Mouse (Mus musculus) forebrain, embryonic 13.5 days (tissue): ENCODE results near the gene Ube2o. TPM values are rescaled to one million over a fixed set of nuclear protein-coding genes. Genes with fewer than 3 reads are reported as not detected.
A peak's percentile ranks its signal among the peaks of the same experiment; 100 is the strongest.

Experiments used
- ATAC-seq: fragments of 200-750 bp; cut with Nextera tagmentation; 2 replicates; pipeline ENCODE4 v1.8.0; 2017
- H3K27ac ChIP-seq: fragments of 300-500 bp; sonication (generic); 2 replicates; pipeline ENCODE4 v1.5.1; 2015; ENCODE audit warnings: inconsistent platforms, mild to moderate bottlenecking, moderate library complexity
- H3K27me3 ChIP-seq: fragments of 300-500 bp; sonication (generic); 2 replicates; pipeline ENCODE4 v1.6.1; 2015; ENCODE audit warnings: mild to moderate bottlenecking, inconsistent platforms
- H3K36me3 ChIP-seq: fragments of 300-500 bp; sonication (generic); 2 replicates; pipeline ENCODE4 v1.6.1; 2015; ENCODE audit warnings: mild to moderate bottlenecking, inconsistent platforms; ENCODE audit not compliant: poor library complexity, severe bottlenecking
- H3K4me1 ChIP-seq: fragments of 300-500 bp; sonication (generic); 2 replicates; pipeline ENCODE4 v1.6.1; 2015; ENCODE audit warnings: inconsistent platforms
- H3K4me2 ChIP-seq: fragments of 300-500 bp; sonication (generic); 2 replicates; pipeline ENCODE4 v1.6.1; 2015; ENCODE audit warnings: inconsistent platforms, mild to moderate bottlenecking, moderate library complexity
- H3K4me3 ChIP-seq: fragments of 300-500 bp; sonication (generic); 2 replicates; pipeline ENCODE4 v1.5.1; 2015; ENCODE audit warnings: mild to moderate bottlenecking, inconsistent platforms
- H3K9ac ChIP-seq: fragments of 300-500 bp; sonication (generic); 2 replicates; pipeline ENCODE4 v1.6.1; 2015; ENCODE audit warnings: mild to moderate bottlenecking, inconsistent platforms
- H3K9me3 ChIP-seq: fragments of 300-500 bp; sonication (generic); replicated peaks from 2 replicates; pipeline ENCODE4 v1.6.1; 2016; ENCODE audit warnings: inconsistent platforms
- WGBS: fragments of 180-500 bp; shearing (Covaris S2); methylation state at CpG from one replicate; pipeline ENCODE4 v1.1.7; 2015; 5-methylcytosine and 5-hydroxymethylcytosine counted together
- polyA plus RNA-seq: library from polyadenylated mRNA; unstranded; fragments of >200 nt; fragmentation: Nextera tagmentation; extraction: Ambion mirVana; gene quantifications from 2 replicates; pipeline ENCODE4 v1.2.1, GENCODE M21; 2015

The Ube2o gene
- 11.9 and 12.1 TPM in 2 replicates for polyA plus RNA-seq

- H3K27ac ChIP-seq: peak within 1 kb of the TSS; percentile 83
- no peaks in the 10 kb centered on the region for H3K36me3 ChIP-seq
- peak; percentile 91 for ATAC-seq
- under 1% methylated on average over 32 of the region's 51 CpGs for WGBS
- H3K4me1 ChIP-seq: peaks cover 27% of the 10 kb centered on the region
- H3K27me3 ChIP-seq: no peaks in the 10 kb centered on the region
- peak within 1 kb of the TSS; percentile 61 for H3K4me2 ChIP-seq
- H3K9ac ChIP-seq: peak within 1 kb of the TSS; percentile 91
- H3K4me3 ChIP-seq: peak within 1 kb of the TSS; percentile 82
- H3K9me3 ChIP-seq: no peaks in the 10 kb centered on the region
These were observed at the start of gene Ube2o for GRCm38 (mm10) chr11:116581376-116581814. Gene Ube2o, minus strand, starts transcription at chr11:116581447.

GRCm38 (mm10) chr11:116630171-116630965 is 49.1 kb upstream of the Ube2o start:
- Histone ChIP-seq H3K9me3 (no peaks in the 10 kb centered on the region), H3K4me3 (no peak overlapping the region), H3K27ac (no peak overlapping the region), H3K4me1 (peaks cover 5% of the 10 kb centered on the region; the same call in 1 of the 2 replicates), H3K36me3 (no peaks in the 10 kb centered on the region), H3K4me2 (no peak overlapping the region), H3K9ac (no peak overlapping the region), H3K27me3 (no peaks in the 10 kb centered on the region)
- no peak for ATAC-seq
- 72% methylated on average over 12 of the region's 12 CpGs for WGBS

- Histone ChIP-seq H3K27ac (no peak overlapping the region), H3K4me1 (peaks cover 8% of the 10 kb centered on the region; the same call in 1 of the 2 replicates), H3K4me2 (no peak overlapping the region), H3K9ac (no peak overlapping the region), H3K27me3 (peaks cover 8% of the 10 kb centered on the region), H3K36me3 (no peaks in the 10 kb centered on the region), H3K9me3 (no peaks in the 10 kb centered on the region), H3K4me3 (no peak overlapping the region)
- WGBS: 87% methylated on average over 6 of the region's 6 CpGs
- no peak for ATAC-seq
These were observed 48.2 kb upstream of the Ube2o start for GRCm38 (mm10) chr11:116629472-116629871.

GRCm38 (mm10) chr11:116628712-116629111 is 47.5 kb upstream of the Ube2o start:
- H3K4me2 ChIP-seq: no peak overlapping the region
- no peaks in the 10 kb centered on the region for H3K36me3 ChIP-seq
- no peak overlapping the region for H3K9ac ChIP-seq
- H3K27me3 ChIP-seq: peaks cover 15% of the 10 kb centered on the region
- ATAC-seq: peak; percentile 69; the same call in 1 of the 2 replicates
- no peak overlapping the region for H3K4me3 ChIP-seq
- no peak overlapping the region for H3K27ac ChIP-seq
- no peaks in the 10 kb centered on the region for H3K9me3 ChIP-seq
- H3K4me1 ChIP-seq: peaks cover 15% of the 10 kb centered on the region
- 60% methylated on average over 9 of the region's 9 CpGs for WGBS

GRCm38 (mm10) chr11:116627072-116628020 is 46.1 kb upstream of the Ube2o start:
- no peaks in the 10 kb centered on the region for H3K9me3 ChIP-seq
- H3K36me3 ChIP-seq: no peaks in the 10 kb centered on the region
- H3K4me3 ChIP-seq: no peak overlapping the region
- peaks cover 17% of the 10 kb centered on the region for H3K4me1 ChIP-seq
- no peak overlapping the region for H3K4me2 ChIP-seq
- H3K9ac ChIP-seq: no peak overlapping the region
- WGBS: 33% methylated on average over 10 of the region's 10 CpGs
- no peak for ATAC-seq
- H3K27ac ChIP-seq: no peak overlapping the region
- peaks cover 29% of the 10 kb centered on the region for H3K27me3 ChIP-seq

- Histone ChIP-seq H3K4me2 (no peak within 1 kb of the TSS), H3K27ac (no peak within 1 kb of the TSS), H3K36me3 (no peaks in the 10 kb centered on the region), H3K4me3 (no peak within 1 kb of the TSS), H3K27me3 (peaks cover 33% of the 10 kb centered on the region), H3K9me3 (no peaks in the 10 kb centered on the region), H3K9ac (no peak within 1 kb of the TSS), H3K4me1 (peaks cover 17% of the 10 kb centered on the region)
- ATAC-seq: no peak
- WGBS: 74% methylated on average over 10 of the region's 10 CpGs
These were observed 45.2 kb upstream of the Ube2o start, which contains the start of gene Rhbdf2 for GRCm38 (mm10) chr11:116626299-116627071. Gene Rhbdf2, minus strand, starts transcription at chr11:116627019.

GRCm38 (mm10) chr11:116625081-116626000 is 44.1 kb upstream of the Ube2o start:
- H3K4me1 ChIP-seq: peaks cover 17% of the 10 kb centered on the region
- H3K36me3 ChIP-seq: no peaks in the 10 kb centered on the region
- H3K27ac ChIP-seq: no peak overlapping the region
- peaks cover 33% of the 10 kb centered on the region for H3K27me3 ChIP-seq
- H3K4me3 ChIP-seq: no peak overlapping the region
- WGBS: 72% methylated on average over 17 of the region's 17 CpGs
- H3K4me2 ChIP-seq: no peak overlapping the region
- H3K9me3 ChIP-seq: no peaks in the 10 kb centered on the region
- no peak overlapping the region for H3K9ac ChIP-seq
- no peak for ATAC-seq

GRCm38 (mm10) chr11:116624131-116624832 is 43.0 kb upstream of the Ube2o start:
- peak; percentile 32; the same call in 1 of the 2 replicates for ATAC-seq
- H3K36me3 ChIP-seq: no peaks in the 10 kb centered on the region
- H3K27me3 ChIP-seq: peaks cover 33% of the 10 kb centered on the region
- H3K4me2 ChIP-seq: peak overlapping the region; percentile 70
- WGBS: 12% methylated on average over 42 of the region's 42 CpGs
- H3K4me3 ChIP-seq: peak overlapping the region; percentile 50
- peaks cover 17% of the 10 kb centered on the region for H3K4me1 ChIP-seq
- H3K9me3 ChIP-seq: no peaks in the 10 kb centered on the region
- peak overlapping the region; percentile 65 for H3K9ac ChIP-seq
- H3K27ac ChIP-seq: no peak overlapping the region

- Histone ChIP-seq H3K4me2 (peak overlapping the region; percentile 70), H3K9ac (peak overlapping the region; percentile 65), H3K27me3 (peaks cover 33% of the 10 kb centered on the region), H3K4me1 (peaks cover 14% of the 10 kb centered on the region), H3K4me3 (peak overlapping the region; percentile 50), H3K9me3 (no peaks in the 10 kb centered on the region), H3K27ac (no peak overlapping the region), H3K36me3 (no peaks in the 10 kb centered on the region)
- peak; percentile 9; the same call in 1 of the 2 replicates for ATAC-seq
- 5% methylated on average over 40 of the region's 40 CpGs for WGBS
These were observed 42.3 kb upstream of the Ube2o start for GRCm38 (mm10) chr11:116623281-116624124.
